Mouse (Mus musculus) CD8-positive naive resting alpha-beta T cell, adult 57 days (primary cell): ENCODE measurements around the gene Fes. TPM values are rescaled to one million over a fixed set of nuclear protein-coding genes. Genes with fewer than 3 reads are reported as not detected.

Source experiments
- total RNA-seq: library from RNA; stranded (reverse); gene quantifications from one replicate; pipeline ENCODE4 v1.2.4, GENCODE M21; 2023

Fes gene
- total RNA-seq, result 8.6 TPM

DNA sequence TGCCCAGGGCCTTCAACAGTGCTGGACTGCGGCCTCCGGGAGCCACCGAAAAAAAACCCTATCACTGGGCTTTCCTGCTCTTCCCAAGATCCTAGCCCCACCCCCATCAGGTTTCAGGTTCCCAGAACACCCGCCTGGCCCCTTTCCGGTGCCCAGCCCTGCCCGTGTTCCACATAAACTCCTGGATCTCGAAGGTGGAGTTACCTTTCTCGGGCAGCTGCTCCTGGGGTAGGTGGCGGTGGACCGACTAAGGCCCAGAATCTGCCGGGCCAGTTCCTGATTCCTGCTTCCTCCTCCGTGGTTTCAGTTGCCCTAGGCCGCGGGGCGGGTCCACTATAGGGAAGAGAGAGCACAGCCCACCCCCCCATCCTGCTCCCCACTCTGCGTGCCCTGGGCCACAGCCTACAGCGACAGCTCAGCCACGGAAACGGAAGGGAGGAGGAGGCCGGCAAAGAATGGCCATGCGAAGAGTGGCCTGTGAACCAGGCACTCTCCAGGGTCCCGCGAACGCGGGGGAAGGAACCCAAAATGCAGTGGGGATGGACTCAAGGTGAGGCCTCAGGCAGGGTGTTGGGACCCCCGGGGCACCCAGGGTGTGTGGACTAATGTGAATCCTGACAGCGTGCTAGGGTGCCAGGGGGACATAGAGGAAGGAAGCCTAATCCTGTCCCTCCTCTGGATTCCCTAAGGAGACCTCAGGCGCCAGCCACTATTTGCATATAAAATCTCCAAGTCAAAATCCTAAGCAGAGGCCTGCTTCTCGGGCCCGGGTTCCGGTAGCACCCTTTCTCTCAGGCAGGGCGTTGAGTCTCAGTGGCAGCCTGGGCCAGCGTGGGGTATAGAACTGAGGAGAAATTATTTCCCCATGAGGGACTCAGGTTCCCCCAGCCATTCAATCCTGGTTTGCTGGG, at the start of gene Fes:
Fes (minus strand) TSS at position 314 of the 911 bp plus-strand sequence.

DNA sequence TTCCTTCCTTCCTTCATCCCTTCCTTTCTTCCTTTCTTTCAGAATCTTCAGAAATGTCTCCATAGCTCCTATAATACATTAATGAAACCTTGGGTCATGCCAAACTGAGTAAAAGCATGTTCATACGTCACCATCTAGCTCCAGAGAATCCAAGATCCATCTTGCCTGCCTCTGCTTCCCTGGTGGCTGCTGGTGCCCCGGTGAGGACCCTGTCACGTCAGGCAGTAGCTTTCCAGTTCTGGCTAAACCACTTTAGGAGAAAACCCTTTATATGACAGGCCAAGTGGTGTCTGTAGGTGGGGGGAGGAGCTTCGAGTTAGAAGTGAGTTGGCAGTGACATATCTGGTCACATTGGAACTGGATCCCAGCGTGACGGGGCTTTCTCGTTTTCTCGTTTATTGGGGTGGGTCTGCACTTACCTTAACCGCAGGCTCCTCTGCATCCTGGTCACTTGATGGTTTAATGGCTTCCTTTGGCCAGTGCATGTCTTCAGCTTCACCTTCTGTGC, 17.5 kb upstream of the Fes start, which contains the start of gene Furin:
Furin (minus strand) TSS at position 249 of the 508 bp plus-strand sequence.

DNA sequence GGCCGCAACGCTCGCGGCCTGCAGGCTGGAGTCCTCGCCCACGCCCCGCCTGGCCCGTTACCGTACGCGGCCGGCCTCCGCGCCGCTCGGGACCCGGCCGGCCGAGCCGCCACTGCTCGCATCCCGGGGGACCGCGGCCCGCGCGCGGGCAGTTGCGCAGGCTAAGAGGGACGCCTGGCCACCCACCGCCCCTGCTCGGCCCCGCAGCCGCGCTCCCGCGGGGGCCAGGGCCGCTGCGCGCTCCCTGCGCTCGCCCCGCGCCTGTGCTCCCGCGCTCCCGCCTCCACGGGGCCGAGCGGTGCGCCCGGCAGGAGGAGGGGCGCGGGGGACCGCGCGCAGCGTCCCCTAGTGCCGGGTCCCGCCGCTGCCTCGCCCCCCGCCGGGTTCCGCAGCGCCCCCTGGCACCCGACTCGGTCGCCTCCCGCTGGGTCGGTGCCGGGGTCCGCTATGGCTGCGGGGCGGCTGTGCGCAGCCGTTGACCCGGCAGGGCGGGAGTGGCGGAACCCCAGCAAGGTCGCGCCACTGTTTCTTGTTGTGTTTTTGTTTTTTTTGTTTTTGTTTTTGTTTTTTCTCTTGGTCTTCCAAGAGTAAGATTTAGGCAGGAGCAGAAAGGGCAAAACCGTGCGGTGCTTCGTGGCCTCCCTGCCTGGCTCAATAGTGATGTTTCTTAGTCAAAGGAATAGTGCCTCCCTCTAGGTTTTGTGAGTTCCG, 16.6 kb downstream of the Fes start, which contains the start of gene Man2a2:
Man2a2 (minus strand) TSS at position 335 of the 711 bp plus-strand sequence.

GRCm38 (mm10) chr7:80342858-80343257, 44.9 kb downstream of the Fes start, which contains the start of gene Hddc3:
Gene Hddc3, plus strand, starts transcription at chr7:80343104.

GRCm38 (mm10) chr7:80340793-80341192, 47.0 kb downstream of the Fes start, which contains the start of gene Unc45a:
Gene Unc45a, minus strand, starts transcription at chr7:80341005.

Other genes with a start within 250 kb of the Fes start
- 48.9 TPM for gene Sema4b, start 201.1 kb downstream of the Fes start, total RNA-seq
- 49.5 TPM for gene Cib1, start 155.1 kb downstream of the Fes start, total RNA-seq
- gene Gdpgp1, start 155.1 kb downstream of the Fes start, total RNA-seq, result 5.2 TPM
- 1.8 TPM for gene Ttll13, start 141.6 kb downstream of the Fes start, total RNA-seq
- gene Ngrn, start 126.7 kb downstream of the Fes start, total RNA-seq, result 17.9 TPM
- gene Vps33b, start 118.3 kb downstream of the Fes start, total RNA-seq, result 34.9 TPM
- 2.6 TPM for gene Prc1, start 93.5 kb downstream of the Fes start, total RNA-seq
- 34.9 TPM for gene Rccd1, start 63.5 kb downstream of the Fes start, total RNA-seq
- 135 TPM for gene Unc45a, start 46.9 kb downstream of the Fes start, total RNA-seq
- 8.1 TPM for gene Hddc3, start 44.8 kb downstream of the Fes start, total RNA-seq
- 99.7 TPM for gene Man2a2, start 16.6 kb downstream of the Fes start, total RNA-seq
- 66.4 TPM for gene Furin, start 17.5 kb upstream of the Fes start, total RNA-seq
- gene Blm, start 147.2 kb upstream of the Fes start, total RNA-seq, result 16.4 TPM